8 mouse cellular contexts compared by ENCODE assay signal in the genomic region with DNA sequence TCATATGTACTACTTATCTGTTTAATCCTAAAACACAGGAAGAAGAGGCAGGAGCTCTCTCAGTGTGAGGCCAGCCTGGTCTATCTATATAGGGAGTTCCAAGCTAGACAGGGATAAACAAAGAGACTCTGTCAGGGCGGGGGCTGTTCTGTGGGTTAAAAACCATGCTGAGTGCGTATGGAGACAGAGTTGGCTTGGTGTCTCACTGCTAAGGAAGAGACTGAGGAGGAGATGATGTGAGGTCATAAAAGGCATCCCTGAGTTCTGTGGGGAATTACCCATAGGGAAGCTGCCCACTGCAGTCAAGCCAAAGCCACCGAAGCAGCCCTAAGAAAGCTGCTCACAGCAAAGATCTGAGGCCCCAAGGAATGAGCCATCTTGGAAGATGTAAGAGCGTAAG. TPM values are rescaled to one million over a fixed set of nuclear protein-coding genes. Genes with fewer than 3 reads are reported as not detected.
DNase-seq lines count a peak whose midpoint lies in the region; ATAC-seq and TF ChIP-seq lines count a peak whose summit lies in the region.

Gene Snn (plus strand): TSS at position 301 of the 400 bp plus-strand sequence.

- ATAC-seq in embryonic facial prominence, embryonic 12.5 days (ENCODE audit: insufficient number of reproducible peaks, insufficient read depth, low FRiP score, low TSS enrichment) = no peak
- no peak for ATAC-seq in limb, embryonic 15.5 days (ENCODE audit: insufficient number of reproducible peaks, low FRiP score, low TSS enrichment, low read depth)
- ATAC-seq in megakaryocyte, adult 5-6 weeks (ENCODE audit: poor library complexity, severe bottlenecking) = no peak

- no peaks in the 10 kb centered on the region for H3K9me3 ChIP-seq in embryonic facial prominence, embryonic 12.5 days
- H3K9me3 ChIP-seq in limb, embryonic 15.5 days = no peaks in the 10 kb centered on the region

- H3K27ac ChIP-seq in layer of hippocampus, adult 2 months = no peak within 1 kb of the TSS
- H3K27ac ChIP-seq in embryonic facial prominence, embryonic 12.5 days = no peak within 1 kb of the TSS
- H3K27ac ChIP-seq in limb, embryonic 15.5 days = no peak within 1 kb of the TSS

- H3K4me2 ChIP-seq in embryonic facial prominence, embryonic 12.5 days (replicated peaks) = no peak within 1 kb of the TSS
- no peak within 1 kb of the TSS for H3K4me2 ChIP-seq in limb, embryonic 15.5 days

- no peaks in the 10 kb centered on the region for H3K36me3 ChIP-seq in embryonic facial prominence, embryonic 12.5 days
- no peaks in the 10 kb centered on the region for H3K36me3 ChIP-seq in limb, embryonic 15.5 days

- no peaks in the 10 kb centered on the region for H3K27me3 ChIP-seq in embryonic facial prominence, embryonic 12.5 days
- H3K27me3 ChIP-seq in limb, embryonic 15.5 days = no peaks in the 10 kb centered on the region

- WGBS in embryonic facial prominence, embryonic 12.5 days = 84% methylated on average over 4 of the region's 4 CpGs
- WGBS in limb, embryonic 15.5 days = 80% methylated on average over 4 of the region's 4 CpGs

- H3K9ac ChIP-seq in embryonic facial prominence, embryonic 12.5 days = no peak within 1 kb of the TSS
- no peak within 1 kb of the TSS for H3K9ac ChIP-seq in limb, embryonic 15.5 days

- no peak within 1 kb of the TSS for H3K4me3 ChIP-seq in layer of hippocampus, adult 2 months
- H3K4me3 ChIP-seq in embryonic facial prominence, embryonic 12.5 days = no peak within 1 kb of the TSS
- no peak within 1 kb of the TSS for H3K4me3 ChIP-seq in limb, embryonic 15.5 days

- no peak for TF ChIP-seq CTCF in layer of hippocampus, adult 2 months (conservative IDR thresholded peaks at IDR 0.05)

- peaks cover 22% of the 10 kb centered on the region for H3K4me1 ChIP-seq in embryonic facial prominence, embryonic 12.5 days
- H3K4me1 ChIP-seq in limb, embryonic 15.5 days = peaks cover 27% of the 10 kb centered on the region

- intact Hi-C loops in heart, postnatal 25 days (cut with DNase I) = no loop called here

- DNase-seq in layer of hippocampus, adult 2 months (ENCODE audit: low spot score in 2 of 2) = no peak
- no peak for DNase-seq in layer of hippocampus, adult 9-11 months
- DNase-seq in heart, postnatal 25 days (ENCODE audit: low spot score) = no peak
- no peak for DNase-seq in cerebellum, postnatal 10 days
- no peak for DNase-seq in kidney, postnatal 36 days

RNA-seq across cellular contexts. Expression of gene Snn, which starts in this region (rescaled TPM):
- total RNA-seq in layer of hippocampus, adult 2 months (2021) = 100 to 1,000 TPM; 171 TPM
- polyA plus RNA-seq in embryonic facial prominence, embryonic 12.5 days (2016; fragmentation: Nextera tagmentation; extraction: Ambion mirVana) = 63.2 and 63.4 TPM in 2 replicates
- 10 to 100 TPM; 28.3 to 33.3 TPM for total RNA-seq in heart, postnatal 25 days (2021)
- 33.3 and 34.5 TPM in 2 replicates for polyA plus RNA-seq in limb, embryonic 15.5 days (2015; fragmentation: Nextera tagmentation; extraction: Ambion mirVana)
- 1.1 and 1.7 TPM in 2 replicates for total RNA-seq in megakaryocyte, adult 5-6 weeks (2015)
- total RNA-seq in megakaryocyte, adult 5-6 weeks (2017) = 0.98 and 1.5 TPM in 2 replicates

Comparison
In these comparisons a context has a peak if more than half of its experiments do, and no peak if none do; other contexts are left out.
1. RNA of gene Snn (total RNA-seq): 171 TPM in layer of hippocampus, adult 2 months and 28.3 to 33.3 TPM in heart, postnatal 25 days; 0.98 to 1.7 TPM in megakaryocyte, adult 5-6 weeks; every median in the first group is over 10 times any median in the second.
2. RNA of gene Snn (total RNA-seq): 171 TPM in layer of hippocampus, adult 2 months; 28.3 to 33.3 TPM in heart, postnatal 25 days; every median in the first group is over 4 times any median in the second.